Mouse (Mus musculus) cerebellum, adult 2 months (tissue): Measurements from ENCODE around the gene Srebf1. TPM values are rescaled to one million over a fixed set of nuclear protein-coding genes. Genes with fewer than 3 reads are reported as not detected.
A peak's percentile ranks its signal among the peaks of the same experiment; 100 is the strongest.

Source experiments
- DNase-seq, 2 experiments: peaks; one replicate each; pipeline ENCODE4 v3.0.0; 2021
- H3K27ac ChIP-seq: fragments of 200-500 bp; 2 replicates; pipeline ENCODE4 v1.5.1; 2012; ENCODE audit warnings: low read length, control low read depth, inconsistent platforms; ENCODE audit not compliant: insufficient read depth
- H3K27me3 ChIP-seq: fragments of 200-500 bp; 2 replicates; pipeline ENCODE4 v1.6.1; 2012; ENCODE audit warnings: inconsistent platforms, mild to moderate bottlenecking, low read length, moderate library complexity; ENCODE audit not compliant: control insufficient read depth, insufficient read depth
- H3K4me1 ChIP-seq: fragments of 200-500 bp; 2 replicates; pipeline ENCODE4 v1.6.1; 2011; ENCODE audit warnings: low read length; ENCODE audit not compliant: control insufficient read depth, insufficient read depth
- H3K4me3 ChIP-seq: fragments of 200-500 bp; replicated peaks from 2 replicates; pipeline ENCODE3; 2011; ENCODE audit warnings: mild to moderate bottlenecking, low read depth, low read length, control low read depth; ENCODE audit not compliant: insufficient read depth
- CTCF ChIP-seq: fragments of 200-500 bp; IDR thresholded peaks from 2 replicates; pipeline ENCODE4 v1.5.1; 2011; ENCODE audit warnings: low read depth, mild to moderate bottlenecking, control low read depth, low read length, moderate library complexity, borderline replicate concordance; ENCODE audit not compliant: insufficient read depth
- POLR2A ChIP-seq: fragments of 200-500 bp; IDR thresholded peaks from 2 replicates; pipeline ENCODE4 v1.6.1; 2011; ENCODE audit warnings: low read length, control low read depth, borderline replicate concordance; ENCODE audit not compliant: insufficient read depth
- WGBS: fragments of 180-500 bp; shearing (Covaris S2); methylation state at CpG from one replicate; pipeline ENCODE4 v1.1.7; 2018; 5-methylcytosine and 5-hydroxymethylcytosine counted together
- polyA plus RNA-seq: library from polyadenylated mRNA; depleted of rRNA; stranded (reverse); fragments of >200 nt; gene quantifications from 2 replicates; pipeline ENCODE4 v1.2.3, GENCODE M21; 2012

Srebf1 gene
- polyA plus RNA-seq, 1 experiment = 66.3 TPM

- 70% methylated on average over 2 of the region's 2 CpGs for WGBS
- Histone ChIP-seq H3K27ac (no peak overlapping the region), H3K4me3 (no peak overlapping the region), H3K27me3 (no peaks in the 10 kb centered on the region), H3K4me1 (peaks cover 47% of the 10 kb centered on the region)
- no peak for DNase-seq
- TF ChIP-seq POLR2A (no peak), CTCF (no peak)
Observed at GRCm38 (mm10) chr11:60182741-60183140, 39.6 kb downstream of the Srebf1 start.

DNA sequence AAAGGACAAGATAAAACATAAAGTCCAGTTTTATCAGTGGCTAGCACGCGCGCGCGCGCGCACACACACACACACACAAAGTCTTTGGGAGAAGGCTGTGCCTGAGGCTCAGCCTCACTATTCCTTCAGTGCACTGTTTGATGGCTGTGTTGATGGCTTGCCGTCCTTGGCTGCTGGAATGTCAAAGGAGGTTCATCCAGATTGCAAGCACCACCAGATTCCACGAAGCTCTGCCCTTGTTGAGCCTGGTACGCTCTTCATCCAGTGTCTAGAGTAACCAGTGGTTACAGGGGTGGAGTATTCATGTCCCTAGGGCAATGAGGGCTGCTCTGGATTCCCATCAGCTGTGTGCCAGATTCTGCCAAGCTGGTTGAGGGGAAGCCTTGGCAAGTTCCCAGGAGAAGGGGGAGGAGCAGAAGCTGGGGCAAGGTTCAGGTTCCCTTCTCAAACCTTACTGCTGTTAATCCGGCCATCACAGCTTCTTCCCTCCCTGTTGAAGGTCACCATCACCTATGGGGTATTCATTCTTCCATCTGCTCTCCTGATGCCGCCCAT, 40.2 kb downstream of the Srebf1 start:
- 80% methylated on average over 12 of the region's 12 CpGs for WGBS
- peaks cover 49% of the 10 kb centered on the region for H3K4me1 ChIP-seq

DNA sequence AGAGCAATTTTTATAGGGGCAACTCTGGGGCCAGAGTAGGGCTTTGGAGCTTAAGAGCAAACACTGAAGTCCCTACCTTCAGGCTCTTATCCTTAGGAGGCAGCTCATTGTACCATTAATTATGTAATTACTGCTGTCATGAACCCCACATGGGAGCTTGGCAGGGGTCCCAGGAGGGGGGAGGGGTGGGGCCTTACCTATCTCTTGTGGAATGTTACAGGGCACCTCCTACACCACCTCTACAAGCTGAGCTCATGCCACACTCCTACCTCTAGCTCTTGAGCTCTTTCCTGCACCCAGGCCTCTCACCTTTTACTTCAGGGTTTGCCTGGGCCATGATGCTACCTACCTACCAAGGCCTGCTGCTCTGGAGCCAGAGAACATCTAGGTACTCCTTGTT, 43.9 kb downstream of the Srebf1 start:
- no peaks in the 10 kb centered on the region for H3K27me3 ChIP-seq
- TF ChIP-seq CTCF = no peak
- no peak for TF ChIP-seq POLR2A
- H3K4me3 ChIP-seq = no peak overlapping the region
- DNase-seq = peak; percentile 55 to 57
- no peak overlapping the region for H3K27ac ChIP-seq
- peaks cover 36% of the 10 kb centered on the region for H3K4me1 ChIP-seq

More for the DNA sequence above, 40.2 kb downstream of the Srebf1 start:
- Histone ChIP-seq H3K27me3 (no peaks in the 10 kb centered on the region), H3K27ac (no peak overlapping the region), H3K4me3 (no peak overlapping the region)
- DNase-seq = no peak
- TF ChIP-seq POLR2A = no peak
- no peak for TF ChIP-seq CTCF

GRCm38 (mm10) chr11:60178005-60178404, 44.4 kb downstream of the Srebf1 start:
- TF ChIP-seq CTCF (no peak), POLR2A (no peak)
- H3K27ac ChIP-seq = peak overlapping the region; percentile 77
- H3K27me3 ChIP-seq = no peaks in the 10 kb centered on the region
- H3K4me3 ChIP-seq = no peak overlapping the region
- 15% methylated on average over 6 of the region's 6 CpGs for WGBS
- DNase-seq = peak in 1 of 2 experiments; percentile 49
- H3K4me1 ChIP-seq = peaks cover 38% of the 10 kb centered on the region

DNA sequence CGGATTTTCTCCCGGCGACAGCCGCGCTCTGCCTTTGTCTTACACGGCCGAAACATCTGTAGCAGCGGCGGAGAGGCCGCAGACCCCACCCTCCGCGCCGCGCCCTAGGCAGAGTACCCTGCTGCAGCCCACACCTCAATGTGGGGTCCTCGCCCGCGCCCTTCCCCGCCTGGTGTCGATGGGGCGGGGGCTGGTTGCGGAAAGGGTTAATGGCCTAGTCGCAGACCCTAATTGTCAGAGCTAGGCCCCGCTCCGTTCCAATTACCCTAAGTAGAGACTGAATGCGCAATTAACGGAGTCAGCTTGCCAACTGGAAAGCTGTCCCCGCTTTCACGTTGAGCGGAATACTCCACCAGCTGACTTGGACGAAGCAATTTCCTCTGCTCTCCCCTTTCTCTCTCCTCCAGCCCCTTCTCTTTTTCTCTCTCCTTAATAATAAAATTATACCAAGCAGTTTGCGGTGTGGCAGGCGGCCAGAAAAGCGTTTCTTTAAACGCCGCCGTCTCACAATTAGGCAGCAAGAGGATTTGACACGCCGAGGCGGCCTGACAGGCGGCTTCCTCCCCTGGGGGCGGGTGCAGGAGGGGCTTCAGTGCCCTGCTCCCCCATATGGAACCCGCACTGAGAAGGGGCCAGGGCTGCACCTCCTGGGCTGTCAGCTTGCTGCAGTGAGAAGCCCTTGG, 45.3 kb downstream of the Srebf1 start:
- peak overlapping the region; percentile 77 for H3K27ac ChIP-seq
- H3K4me3 ChIP-seq = peak overlapping the region; percentile 97
- no peak for TF ChIP-seq POLR2A
- TF ChIP-seq CTCF = no peak
- peaks cover 43% of the 10 kb centered on the region for H3K4me1 ChIP-seq
- DNase-seq = peak; percentile 68 to 70
- 4% methylated on average over 42 of the region's 42 CpGs for WGBS
- no peaks in the 10 kb centered on the region for H3K27me3 ChIP-seq

GRCm38 (mm10) chr11:60176182-60176974, 46.0 kb downstream of the Srebf1 start:
- Histone ChIP-seq H3K4me1 (peaks cover 47% of the 10 kb centered on the region), H3K27me3 (no peaks in the 10 kb centered on the region), H3K4me3 (peak overlapping the region; percentile 97), H3K27ac (peak overlapping the region; percentile 77)
- TF ChIP-seq CTCF (peak; percentile 19; the same call in 1 of the 2 replicates), POLR2A (0 out of 2 replicates have a peak, but pooled peaks have one; percentile 30)
- DNase-seq = peak; percentile 84 to 85
- WGBS = under 1% methylated on average over 71 of the region's 71 CpGs

- Histone ChIP-seq H3K4me1 (peaks cover 47% of the 10 kb centered on the region), H3K4me3 (peak overlapping the region; percentile 97), H3K27me3 (no peaks in the 10 kb centered on the region), H3K27ac (peak overlapping the region; percentile 77)
- TF ChIP-seq CTCF (no peak), POLR2A (0 out of 2 replicates have a peak, but pooled peaks have one; percentile 10)
- peak; percentile 87 to 88 for DNase-seq
- under 1% methylated on average over 60 of the region's 66 CpGs for WGBS
Observed at GRCm38 (mm10) chr11:60175371-60176181, 46.8 kb downstream of the Srebf1 start.
